Mouse (Mus musculus): Measurements from ENCODE around the gene Usp3. TPM values are rescaled to one million over a fixed set of nuclear protein-coding genes. Genes with fewer than 3 reads are reported as not detected.

The Usp3 gene
- polyA plus RNA-seq (2012; rRNA removed; ENCODE audit: low replicate concordance) = 18.5 and 21.9 TPM in 2 replicates

DNA sequence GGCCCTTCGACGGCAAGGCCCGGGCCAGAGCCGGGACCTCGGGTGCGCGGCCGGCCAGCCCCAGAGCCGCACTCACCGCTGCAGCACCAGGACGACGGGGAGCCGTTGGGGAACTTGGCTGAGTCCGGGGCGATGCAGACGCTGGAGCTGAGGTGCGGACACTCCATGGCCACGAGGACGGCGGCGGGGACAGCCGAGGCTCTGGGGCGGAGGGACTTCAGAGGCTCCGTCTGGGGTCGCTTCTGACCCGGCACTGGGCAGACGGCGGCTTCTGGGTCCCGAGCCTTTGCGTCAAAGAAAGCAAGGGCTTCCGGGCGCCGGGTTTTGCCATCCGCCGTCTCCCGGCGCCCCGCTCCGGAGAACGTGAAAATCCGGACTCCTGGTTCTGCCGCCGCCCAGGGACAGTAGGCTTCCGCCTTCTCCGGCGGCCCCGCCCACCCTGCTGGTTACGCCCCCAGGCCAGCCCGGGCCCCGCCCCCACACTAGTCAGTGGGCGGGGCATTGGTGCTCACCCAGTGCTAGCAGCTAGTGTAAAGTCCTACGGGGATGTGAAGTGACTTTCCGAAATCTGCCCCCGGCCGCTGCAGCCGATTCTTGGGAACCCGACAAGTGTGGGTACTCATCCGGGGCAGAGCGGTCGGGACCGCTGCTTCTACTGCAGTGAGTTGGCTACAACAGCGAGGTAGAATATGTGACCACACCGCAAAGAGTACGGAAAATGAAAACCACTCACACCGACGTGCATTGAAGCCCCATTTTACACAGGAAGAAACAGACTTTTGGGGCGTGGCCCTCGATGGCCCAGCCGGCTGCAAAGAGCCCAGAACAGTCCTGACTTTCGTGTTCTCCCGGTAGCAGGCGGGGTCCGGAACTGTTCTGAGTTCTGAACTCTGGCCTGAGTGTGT lies at the start of gene Usp3:
Gene Usp3, minus strand, starts transcription at position 435 of the 905 bp plus-strand sequence.

DNA sequence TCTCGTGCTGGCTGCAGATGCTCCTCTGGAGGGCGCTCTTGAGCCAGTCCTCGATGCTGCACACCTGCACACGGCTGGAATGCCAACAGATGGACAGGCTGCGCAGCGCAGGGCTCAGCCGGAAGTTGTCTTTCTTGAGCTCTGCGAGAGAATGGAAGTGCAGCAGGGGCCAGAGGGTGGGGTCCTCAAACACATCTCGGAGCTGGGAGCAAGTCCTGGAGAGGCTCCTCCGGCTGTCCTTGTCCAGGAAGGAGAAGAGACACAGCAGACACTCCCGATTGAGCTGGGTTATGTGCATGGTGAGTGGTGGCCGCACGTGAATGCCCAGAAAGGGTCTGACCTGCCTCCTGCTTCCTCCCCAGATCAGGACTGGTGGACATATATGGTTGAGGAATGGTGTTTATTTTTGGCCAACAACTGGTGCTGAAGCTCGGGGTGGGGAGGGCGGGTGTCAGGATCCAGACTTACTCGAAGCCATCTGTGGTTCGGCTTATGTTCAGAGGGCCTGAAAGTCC lies 78.6 kb downstream of the Usp3 start, which contains the start of gene Fbxl22:
Gene Fbxl22, minus strand, starts transcription at position 338 of the 515 bp plus-strand sequence.

Other genes starting within 250 kb of the Usp3 start
- gene Herc1, start 242.7 kb downstream of the Usp3 start, polyA plus RNA-seq (2012; rRNA removed; ENCODE audit: low replicate concordance) = 5.9 and 6.5 TPM in 2 replicates
- gene Fbxl22, start 78.5 kb downstream of the Usp3 start, polyA plus RNA-seq (2012; rRNA removed; ENCODE audit: low replicate concordance) = 15.5 and 32.5 TPM in 2 replicates
- gene Car12, start 120.5 kb upstream of the Usp3 start, polyA plus RNA-seq (2012; rRNA removed; ENCODE audit: low replicate concordance) = 2.4 and 46.0 TPM in 2 replicates
- 0.92 and 1.6 TPM in 2 replicates for gene Aph1b, start 202.3 kb upstream of the Usp3 start, polyA plus RNA-seq (2012; rRNA removed; ENCODE audit: low replicate concordance)
- not detected in 2 replicates for gene Gm10647, start 203.9 kb upstream of the Usp3 start, polyA plus RNA-seq (2012; rRNA removed; ENCODE audit: low replicate concordance)
- 0.21 and 0.36 TPM in 2 replicates for gene Aph1c, start 241.6 kb upstream of the Usp3 start, polyA plus RNA-seq (2012; rRNA removed; ENCODE audit: low replicate concordance)

Measured in duodenum, adult 2 months (tissue).